Mouse (Mus musculus): ENCODE data around the gene Rcor3. TPM values are rescaled to one million over a fixed set of nuclear protein-coding genes. Genes with fewer than 3 reads are reported as not detected.

Rcor3 gene
- 23.5 TPM for total RNA-seq (2023)

GRCm38 (mm10) chr1:192137926-192138910 lies at the start of gene Rcor3:
Gene Rcor3 (minus strand): TSS chr1:192138062.

GRCm38 (mm10) chr1:192091806-192092772 lies 45.8 kb downstream of the Rcor3 start, which contains the start of gene Traf5:
Gene Traf5 (minus strand): TSS chr1:192092559.

Other genes with a start within 250 kb of the Rcor3 start
- 19.2 TPM for gene Slc30a1, start 231.3 kb downstream of the Rcor3 start, total RNA-seq (2023)
- 0.24 TPM for gene Rd3, start 160.7 kb downstream of the Rcor3 start, total RNA-seq (2023)
- gene Traf5, start 45.5 kb downstream of the Rcor3 start, total RNA-seq (2023), result 113 TPM
- 0.21 TPM for gene Kcnh1, start 52.7 kb upstream of the Rcor3 start, total RNA-seq (2023)

Measured in CD4-positive naive resting alpha-beta T cell, adult 57 days (primary cell).